Mouse (Mus musculus): ENCODE results near the gene Platr17. TPM values are rescaled to one million over a fixed set of nuclear protein-coding genes. Genes with fewer than 3 reads are reported as not detected.

The Platr17 gene
- total and polyA plus RNA-seq, 3 experiments = not detected

GRCm38 (mm10) chr17:33901653-33902052 lies 3.3 kb upstream of the Platr17 start:
- H3K4me1 ChIP-seq (ENCODE audit: control insufficient read depth in 1 of 2, insufficient read depth in 2 of 2, low read length in 2 of 2) = peaks cover 21 to 47% of the 10 kb centered on the region in 2 experiments
- no peaks in the 10 kb centered on the region for H3K79me2 ChIP-seq (ENCODE audit: control insufficient read depth, insufficient read depth, low read length, poor library complexity)
- H3K9me3 ChIP-seq (replicated peaks; ENCODE audit: insufficient read depth, low read length) = no peaks in the 10 kb centered on the region
- no peak overlapping the region for H3K27ac ChIP-seq (ENCODE audit: control insufficient read depth, low read depth, low read length)
- peak overlapping the region in 1 of 2 experiments; percentile 45; a peak in 1 of 4 replicates for H3K4me3 ChIP-seq (ENCODE audit: control insufficient read depth in 1 of 2, insufficient read depth in 1 of 2, low read depth in 2 of 2, low read length in 2 of 2)
- TF ChIP-seq MXI1 (IDR thresholded peaks at IDR 0.05; ENCODE audit: low read depth, low read length) (no peak), POLR2AphosphoS2 (IDR thresholded peaks at IDR 0.05; ENCODE audit: low read length) (no peak), MYC (IDR thresholded peaks at IDR 0.05; ENCODE audit: low read depth, low read length) (no peak), CHD1 (IDR thresholded peaks at IDR 0.05; ENCODE audit: low read depth, low read length) (no peak), ETS1 (IDR thresholded peaks at IDR 0.05; ENCODE audit: low read depth, low read length) (no peak), MEF2A (IDR thresholded peaks at IDR 0.05; ENCODE audit: extremely low read depth, insufficient replicate concordance, low read depth, low read length, poor library complexity, severe bottlenecking) (no peak), ZC3H11A (IDR thresholded peaks at IDR 0.05; ENCODE audit: low read depth, low read length) (no peak), CTCF (IDR thresholded peaks at IDR 0.05 in 2 of 3, conservative IDR thresholded peaks at IDR 0.05 in 1 of 3; ENCODE audit: control insufficient read depth in 1 of 3, insufficient read depth in 1 of 3, low read depth in 2 of 3, low read length in 3 of 3, poor library complexity in 1 of 3, severe bottlenecking in 1 of 3) (no peak), NRF1 (IDR thresholded peaks at IDR 0.05; ENCODE audit: insufficient read depth, low read depth, low read length, poor library complexity, severe bottlenecking) (no peak), TCF12 (IDR thresholded peaks at IDR 0.05; ENCODE audit: low read depth, low read length) (no peak), JUND (IDR thresholded peaks at IDR 0.05; ENCODE audit: low read depth, low read length) (no peak), GABPA (IDR thresholded peaks at IDR 0.05; ENCODE audit: low read depth, low read length) (no peak), MAX (IDR thresholded peaks at IDR 0.05; ENCODE audit: low read length) (no peak), HCFC1 (IDR thresholded peaks at IDR 0.05; ENCODE audit: low read depth, low read length) (no peak), MAZ (IDR thresholded peaks at IDR 0.05; ENCODE audit: low read depth, low read length) (no peak), BHLHE40 (IDR thresholded peaks at IDR 0.05; ENCODE audit: borderline replicate concordance, low read depth, low read length) (no peak), POLR2AphosphoS5 (IDR thresholded peaks at IDR 0.05; ENCODE audit: borderline replicate concordance, low read depth, low read length) (no peak)
- H3K9ac ChIP-seq (ENCODE audit: control insufficient read depth, low read depth, low read length, poor library complexity, severe bottlenecking) = no peak overlapping the region
- H3K36me3 ChIP-seq (ENCODE audit: control insufficient read depth in 1 of 2, insufficient read depth in 2 of 2, low read length in 2 of 2) = peaks cover 0 to 30% of the 10 kb centered on the region in 2 experiments; a peak in 2 of 4 replicates
- H3K27me3 ChIP-seq (ENCODE audit: control insufficient read depth in 1 of 2, insufficient read depth in 2 of 2, low read length in 2 of 2) = no peaks in the 10 kb centered on the region
- DNase-seq (ENCODE audit: low read depth, low spot score) = no peak

GRCm38 (mm10) chr17:33902079-33902478 lies 2.9 kb upstream of the Platr17 start:
- Histone ChIP-seq H3K9ac (ENCODE audit: control insufficient read depth, low read depth, low read length, poor library complexity, severe bottlenecking) (peak overlapping the region; percentile 17; the same call in 1 of the 2 replicates), H3K79me2 (ENCODE audit: control insufficient read depth, insufficient read depth, low read length, poor library complexity) (no peaks in the 10 kb centered on the region), H3K36me3 (ENCODE audit: control insufficient read depth in 1 of 2, insufficient read depth in 2 of 2, low read length in 2 of 2) (peaks cover 0 to 30% of the 10 kb centered on the region in 2 experiments; a peak in 2 of 4 replicates), H3K27ac (ENCODE audit: control insufficient read depth, low read depth, low read length) (peak overlapping the region; percentile 55), H3K27me3 (ENCODE audit: control insufficient read depth in 1 of 2, insufficient read depth in 2 of 2, low read length in 2 of 2) (no peaks in the 10 kb centered on the region), H3K4me1 (ENCODE audit: control insufficient read depth in 1 of 2, insufficient read depth in 2 of 2, low read length in 2 of 2) (peaks cover 21 to 47% of the 10 kb centered on the region in 2 experiments), H3K4me3 (ENCODE audit: control insufficient read depth in 1 of 2, insufficient read depth in 1 of 2, low read depth in 2 of 2, low read length in 2 of 2) (peak overlapping the region in 1 of 2 experiments; percentile 45; a peak in 2 of 4 replicates), H3K9me3 (replicated peaks; ENCODE audit: insufficient read depth, low read length) (no peaks in the 10 kb centered on the region)
- no peak for DNase-seq (ENCODE audit: low read depth, low spot score)
- TF ChIP-seq HCFC1 (IDR thresholded peaks at IDR 0.05; ENCODE audit: low read depth, low read length) (no peak), EP300 (IDR thresholded peaks at IDR 0.05; ENCODE audit: low read depth in 1 of 2, low read length in 2 of 2) (0 out of 4 replicates have a peak, but pooled peaks of 1 of the 2 experiments have one; percentile 27), ZC3H11A (IDR thresholded peaks at IDR 0.05; ENCODE audit: low read depth, low read length) (no peak), MAZ (IDR thresholded peaks at IDR 0.05; ENCODE audit: low read depth, low read length) (no peak), MYC (IDR thresholded peaks at IDR 0.05; ENCODE audit: low read depth, low read length) (no peak), SIN3A (IDR thresholded peaks at IDR 0.05; ENCODE audit: low read length) (0 out of 2 replicates have a peak, but pooled peaks have one; percentile 28), UBTF (IDR thresholded peaks at IDR 0.05; ENCODE audit: borderline replicate concordance, insufficient read depth, low read depth, low read length) (no peak), TAL1 (IDR thresholded peaks at IDR 0.05; ENCODE audit: low read length) (no peak), SMC3 (IDR thresholded peaks at IDR 0.05; ENCODE audit: low read depth, low read length) (no peak), KAT2A (conservative IDR thresholded peaks at IDR 0.05; ENCODE audit: low read depth, low read length) (no peak), POLR2AphosphoS2 (IDR thresholded peaks at IDR 0.05; ENCODE audit: low read length) (no peak), TCF12 (IDR thresholded peaks at IDR 0.05; ENCODE audit: low read depth, low read length) (0 out of 2 replicates have a peak, but pooled peaks have one; percentile 13), E2F4 (IDR thresholded peaks at IDR 0.05; ENCODE audit: borderline replicate concordance, low read depth, low read length) (no peak), GABPA (IDR thresholded peaks at IDR 0.05; ENCODE audit: low read depth, low read length) (no peak), CHD1 (IDR thresholded peaks at IDR 0.05; ENCODE audit: low read depth, low read length) (no peak), NRF1 (IDR thresholded peaks at IDR 0.05; ENCODE audit: insufficient read depth, low read depth, low read length, poor library complexity, severe bottlenecking) (no peak), TBP (IDR thresholded peaks at IDR 0.05; ENCODE audit: low read depth, low read length) (no peak), CTCF (IDR thresholded peaks at IDR 0.05 in 2 of 3, conservative IDR thresholded peaks at IDR 0.05 in 1 of 3; ENCODE audit: control insufficient read depth in 1 of 3, insufficient read depth in 1 of 3, low read depth in 2 of 3, low read length in 3 of 3, poor library complexity in 1 of 3, severe bottlenecking in 1 of 3) (no peak), MYB (IDR thresholded peaks at IDR 0.05; ENCODE audit: low read depth, low read length) (no peak), POLR2AphosphoS5 (IDR thresholded peaks at IDR 0.05; ENCODE audit: borderline replicate concordance, low read depth, low read length) (no peak), USF2 (IDR thresholded peaks at IDR 0.05; ENCODE audit: borderline replicate concordance in 1 of 2, insufficient read depth in 1 of 2, low read depth in 1 of 2, low read length in 2 of 2) (no peak)
